Mouse (Mus musculus): ENCODE measurements around the gene Nrxn1. TPM values are rescaled to one million over a fixed set of nuclear protein-coding genes. Genes with fewer than 3 reads are reported as not detected.
"Not testable (repeated sequence)": the region's sequence is repeated elsewhere in the genome, so short reads cannot be mapped to it uniquely, and the experiment has no call there.

Nrxn1 gene
- polyA plus RNA-seq, 1 experiment from 2014 or later: 5.4 TPM

DNA sequence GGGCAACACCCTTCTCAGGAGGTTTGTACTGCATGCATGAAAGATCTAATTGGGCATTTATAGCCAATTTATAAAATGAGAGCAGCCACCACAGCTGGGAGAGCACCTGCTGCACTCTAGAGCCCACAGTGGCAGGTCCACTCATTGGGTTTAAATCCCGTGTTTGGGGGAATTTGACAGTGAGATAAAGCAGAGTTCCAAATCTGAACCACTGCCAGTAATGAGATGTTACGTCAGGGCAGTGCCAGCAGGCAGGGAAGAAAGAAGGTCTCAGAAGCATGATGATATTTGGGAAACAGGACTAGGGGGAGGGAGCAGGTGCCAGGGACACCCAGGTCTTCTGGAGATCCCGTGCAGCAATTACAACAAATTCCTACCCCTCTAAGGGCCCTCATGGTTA is 509.7 kb downstream of the Nrxn1 start:
- 75% methylated on average over 3 of the region's 3 CpGs for WGBS
- Histone ChIP-seq H3K4me2 (no peak overlapping the region), H3K4me1 (no peaks in the 10 kb centered on the region), H3K9ac (no peak overlapping the region), H3K9me3 (replicated peaks) (no peaks in the 10 kb centered on the region), H3K27me3 (no peaks in the 10 kb centered on the region), H3K36me3 (no peaks in the 10 kb centered on the region), H3K4me3 (replicated peaks) (no peak overlapping the region), H3K27ac (no peak overlapping the region)
- ATAC-seq (replicated peaks; ENCODE audit: low FRiP score): no peak

- Histone ChIP-seq H3K9me3 (replicated peaks) (no peaks in the 10 kb centered on the region), H3K36me3 (no peaks in the 10 kb centered on the region), H3K27me3 (no peaks in the 10 kb centered on the region), H3K4me1 (no peaks in the 10 kb centered on the region), H3K9ac (no peak overlapping the region), H3K4me2 (no peak overlapping the region), H3K27ac (no peak overlapping the region), H3K4me3 (replicated peaks) (no peak overlapping the region)
- no peak for ATAC-seq (replicated peaks; ENCODE audit: low FRiP score)
- WGBS: 26% methylated on average over 2 of the region's 2 CpGs
Observed at GRCm38 (mm10) chr17:90569877-90570276, 523.0 kb downstream of the Nrxn1 start.

DNA sequence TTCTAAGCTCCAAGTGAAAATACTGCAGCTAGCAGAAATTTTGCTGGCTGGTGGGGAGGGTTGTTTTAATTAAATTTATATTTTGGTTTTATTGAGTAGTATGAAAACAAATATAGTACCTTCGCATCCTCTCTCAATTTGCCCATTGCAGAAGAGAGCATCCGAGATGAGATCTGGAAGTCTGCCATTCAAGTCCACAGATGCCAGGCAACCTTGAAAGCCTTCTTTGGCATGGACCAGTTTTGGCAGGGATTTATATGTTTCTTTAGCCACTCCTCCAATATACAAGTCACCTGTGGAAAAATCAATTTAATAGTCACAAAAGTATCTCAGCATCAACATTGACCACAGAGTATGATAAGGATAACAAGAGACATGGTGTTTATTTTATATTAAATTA is 527.7 kb downstream of the Nrxn1 start:
- Histone ChIP-seq H3K27ac (no peak overlapping the region), H3K4me3 (replicated peaks) (no peak overlapping the region), H3K4me2 (no peak overlapping the region), H3K36me3 (no peaks in the 10 kb centered on the region), H3K4me1 (no peaks in the 10 kb centered on the region), H3K9me3 (replicated peaks) (no peaks in the 10 kb centered on the region), H3K27me3 (no peaks in the 10 kb centered on the region), H3K9ac (no peak overlapping the region)
- no peak for ATAC-seq (replicated peaks; ENCODE audit: low FRiP score)
- 96% methylated on average over 2 of the region's 2 CpGs for WGBS

DNA sequence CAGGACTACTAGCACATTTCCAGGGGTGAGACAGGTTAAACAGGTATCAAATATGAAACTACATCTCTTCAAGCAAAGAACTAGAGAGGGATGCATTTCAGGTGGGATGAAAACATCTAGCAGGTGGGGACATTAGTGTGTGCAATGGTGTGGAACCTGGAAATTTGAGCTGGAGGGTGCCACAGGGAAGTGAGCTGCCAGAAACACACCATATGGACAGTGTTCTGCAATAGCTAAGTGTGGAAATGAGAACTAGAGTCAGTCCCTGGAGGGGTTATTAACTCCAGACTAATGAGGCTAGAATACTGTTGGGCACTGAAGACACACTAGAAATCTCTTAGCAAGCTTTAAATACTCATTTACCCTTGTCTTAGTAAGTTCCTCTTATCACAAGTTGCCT is 536.5 kb downstream of the Nrxn1 start:
- Histone ChIP-seq H3K27ac (no peak overlapping the region), H3K4me2 (no peak overlapping the region), H3K4me3 (replicated peaks) (no peak overlapping the region), H3K4me1 (no peaks in the 10 kb centered on the region), H3K9ac (no peak overlapping the region), H3K27me3 (no peaks in the 10 kb centered on the region), H3K9me3 (replicated peaks) (no peaks in the 10 kb centered on the region), H3K36me3 (no peaks in the 10 kb centered on the region)
- peak; percentile 84 for ATAC-seq (replicated peaks; ENCODE audit: low FRiP score)

- H3K36me3 ChIP-seq: no peaks in the 10 kb centered on the region
- no peak for ATAC-seq (replicated peaks; ENCODE audit: low FRiP score)
- no peaks in the 10 kb centered on the region for H3K4me1 ChIP-seq
- H3K4me3 ChIP-seq (replicated peaks): no peak overlapping the region
- no peak overlapping the region for H3K4me2 ChIP-seq
- H3K27ac ChIP-seq: no peak overlapping the region
- no peaks in the 10 kb centered on the region for H3K9me3 ChIP-seq (replicated peaks)
- H3K27me3 ChIP-seq: no peaks in the 10 kb centered on the region
- WGBS: 80% methylated on average over 4 of the region's 4 CpGs
- no peak overlapping the region for H3K9ac ChIP-seq
Observed at GRCm38 (mm10) chr17:90550415-90550814, 542.5 kb downstream of the Nrxn1 start.

GRCm38 (mm10) chr17:90546806-90547205 is 546.1 kb downstream of the Nrxn1 start:
- Histone ChIP-seq H3K36me3 (no peaks in the 10 kb centered on the region), H3K27ac (no peak overlapping the region), H3K4me1 (0 out of 2 replicates have a peak, but pooled peaks cover 2% of the 10 kb centered on the region), H3K4me2 (no peak overlapping the region), H3K27me3 (no peaks in the 10 kb centered on the region), H3K9ac (no peak overlapping the region), H3K4me3 (replicated peaks) (no peak overlapping the region), H3K9me3 (replicated peaks) (no peaks in the 10 kb centered on the region)
- WGBS: 89% methylated on average over 4 of the region's 4 CpGs
- no peak for ATAC-seq (replicated peaks; ENCODE audit: low FRiP score)

DNA sequence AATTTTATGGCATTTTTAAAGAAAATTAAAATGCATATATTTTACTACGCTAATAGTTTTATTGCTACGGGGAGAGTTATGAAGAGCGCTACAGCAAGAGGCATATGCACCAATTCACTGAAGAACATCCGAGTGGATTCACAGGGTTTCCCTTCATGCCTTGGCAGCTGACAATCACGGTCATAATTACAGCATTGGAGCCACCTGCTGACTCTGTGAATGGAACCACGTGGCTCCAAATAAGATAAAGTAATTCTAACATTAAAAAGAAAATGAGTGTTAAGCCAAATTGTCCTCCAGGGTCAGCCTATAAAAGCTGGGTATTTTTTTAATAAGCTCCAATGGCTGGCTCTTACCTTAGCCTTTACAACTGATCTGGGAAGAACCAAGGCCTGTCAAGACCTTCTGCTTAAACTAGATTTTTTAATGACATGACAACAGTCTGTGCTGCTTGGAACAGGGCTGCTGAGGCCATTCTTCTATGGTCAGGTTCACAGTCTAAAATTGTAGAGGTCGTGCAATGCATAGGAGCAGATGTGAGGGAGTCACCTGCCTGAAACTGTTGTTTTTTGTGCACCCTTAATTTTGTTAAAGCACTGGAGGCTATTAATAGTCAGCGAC is 548.1 kb downstream of the Nrxn1 start:
- no peak overlapping the region for H3K4me3 ChIP-seq (replicated peaks)
- no peak overlapping the region for H3K4me2 ChIP-seq
- H3K27me3 ChIP-seq: no peaks in the 10 kb centered on the region
- H3K36me3 ChIP-seq: no peaks in the 10 kb centered on the region
- no peak for ATAC-seq (replicated peaks; ENCODE audit: low FRiP score)
- no peak overlapping the region for H3K27ac ChIP-seq
- WGBS: 65% methylated on average over 8 of the region's 8 CpGs
- no peak overlapping the region for H3K9ac ChIP-seq
- 0 out of 2 replicates have a peak, but pooled peaks cover 2% of the 10 kb centered on the region for H3K4me1 ChIP-seq
- H3K9me3 ChIP-seq (replicated peaks): no peaks in the 10 kb centered on the region

- Histone ChIP-seq H3K27ac (no peak overlapping the region), H3K4me3 (replicated peaks) (no peak overlapping the region), H3K4me2 (no peak overlapping the region), H3K4me1 (0 out of 2 replicates have a peak, but pooled peaks cover 2% of the 10 kb centered on the region), H3K27me3 (no peaks in the 10 kb centered on the region), H3K9ac (no peak overlapping the region), H3K9me3 (replicated peaks) (no peaks in the 10 kb centered on the region), H3K36me3 (no peaks in the 10 kb centered on the region)
- WGBS: 49% methylated on average over 4 of the region's 4 CpGs
- no peak for ATAC-seq (replicated peaks; ENCODE audit: low FRiP score)
Observed at GRCm38 (mm10) chr17:90543986-90544638, 548.8 kb downstream of the Nrxn1 start.

GRCm38 (mm10) chr17:90531443-90531842 is 561.4 kb downstream of the Nrxn1 start:
- H3K27me3 ChIP-seq: no peaks in the 10 kb centered on the region
- 79% methylated on average over 2 of the region's 2 CpGs for WGBS

GRCm38 (mm10) chr17:90506026-90506425 is 586.8 kb downstream of the Nrxn1 start:
- Histone ChIP-seq H3K27ac (no peak overlapping the region), H3K4me1 (no peaks in the 10 kb centered on the region), H3K9me3 (replicated peaks) (no peaks in the 10 kb centered on the region), H3K9ac (no peak overlapping the region), H3K27me3 (no peaks in the 10 kb centered on the region), H3K4me2 (no peak overlapping the region), H3K36me3 (no peaks in the 10 kb centered on the region), H3K4me3 (replicated peaks) (no peak overlapping the region)
- ATAC-seq (replicated peaks; ENCODE audit: low FRiP score): no peak
- WGBS: 73% methylated on average over 2 of the region's 2 CpGs

More at GRCm38 (mm10) chr17:90531443-90531842, 561.4 kb downstream of the Nrxn1 start:
- Histone ChIP-seq H3K36me3 (no peaks in the 10 kb centered on the region), H3K9ac (no peak overlapping the region), H3K4me3 (replicated peaks) (no peak overlapping the region), H3K4me2 (no peak overlapping the region), H3K27ac (no peak overlapping the region), H3K9me3 (replicated peaks) (no peaks in the 10 kb centered on the region), H3K4me1 (no peaks in the 10 kb centered on the region)
- no peak for ATAC-seq (replicated peaks; ENCODE audit: low FRiP score)

GRCm38 (mm10) chr17:90503999-90504398 is 588.9 kb downstream of the Nrxn1 start:
- H3K9me3 ChIP-seq (replicated peaks); H3K27ac ChIP-seq; H3K4me2 ChIP-seq; H3K9ac ChIP-seq; H3K36me3 ChIP-seq; H3K4me1 ChIP-seq; H3K27me3 ChIP-seq; ATAC-seq (replicated peaks; ENCODE audit: low FRiP score); H3K4me3 ChIP-seq (replicated peaks): not testable (repeated sequence)
- 67% methylated on average over 7 of the region's 7 CpGs for WGBS

DNA sequence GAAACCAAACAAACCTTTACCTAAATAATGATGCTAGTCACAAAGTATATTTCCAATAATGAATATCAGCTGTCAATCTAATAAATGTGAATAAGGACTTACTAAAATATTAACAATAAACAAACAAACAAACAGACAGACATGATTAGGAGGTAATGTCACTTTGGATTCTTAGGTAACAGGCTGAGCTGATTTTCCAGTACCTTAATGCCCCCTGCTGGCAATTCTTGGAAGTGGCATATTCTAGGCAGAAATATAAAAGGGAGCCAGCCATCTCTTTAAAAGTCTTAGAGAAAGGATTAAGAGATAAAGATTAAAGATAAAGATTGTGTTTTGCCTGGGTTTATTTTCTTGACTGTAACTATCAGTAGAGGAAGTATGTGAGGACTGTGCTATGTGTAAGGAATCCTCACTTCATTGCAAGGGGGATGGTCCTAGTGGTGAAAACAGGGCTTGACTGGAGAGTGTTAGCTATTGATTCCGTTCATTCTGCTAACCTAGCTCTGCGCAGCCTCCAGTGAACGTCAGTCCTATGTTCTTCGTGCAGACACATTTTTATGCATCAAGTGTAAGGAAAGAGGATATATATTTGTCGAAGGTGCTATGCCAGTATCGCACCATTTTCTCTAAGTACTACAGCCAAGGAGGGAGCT is 591.7 kb downstream of the Nrxn1 start:
- H3K4me1 ChIP-seq: no peaks in the 10 kb centered on the region
- no peak for ATAC-seq (replicated peaks; ENCODE audit: low FRiP score)
- 55% methylated on average over 6 of the region's 6 CpGs for WGBS
- no peaks in the 10 kb centered on the region for H3K36me3 ChIP-seq
- no peak overlapping the region for H3K4me2 ChIP-seq
- H3K4me3 ChIP-seq (replicated peaks): no peak overlapping the region
- H3K9me3 ChIP-seq (replicated peaks): no peaks in the 10 kb centered on the region
- H3K27me3 ChIP-seq: no peaks in the 10 kb centered on the region
- H3K27ac ChIP-seq: no peak overlapping the region
- H3K9ac ChIP-seq: no peak overlapping the region

Measured in kidney, embryonic 15.5 days (tissue).